Mouse (Mus musculus) forebrain, embryonic 11.5 days (tissue): ENCODE measurements around the gene B230118H07Rik. TPM values are rescaled to one million over a fixed set of nuclear protein-coding genes. Genes with fewer than 3 reads are reported as not detected.

Experiments used
- ATAC-seq: fragments of 200-750 bp; cut with Nextera tagmentation; replicated peaks from 2 replicates; pipeline ENCODE4 v1.8.0; 2017; ENCODE audit warnings: moderate TSS enrichment; ENCODE audit not compliant: low FRiP score
- DNase-seq: peaks from one replicate; pipeline ENCODE4 v3.0.0-alpha.2; 2017; ENCODE audit warnings: low spot score
- H3K27ac ChIP-seq: fragments of 300-500 bp; sonication (generic); 2 replicates; pipeline ENCODE4 v1.5.1; 2014; ENCODE audit warnings: low read depth, low read length
- H3K27me3 ChIP-seq: fragments of 300-500 bp; sonication (generic); 2 replicates; pipeline ENCODE4 v1.6.1; 2014; ENCODE audit warnings: mild to moderate bottlenecking, low read length, mixed read lengths; ENCODE audit not compliant: control insufficient read depth, insufficient read depth
- H3K36me3 ChIP-seq: fragments of 300-500 bp; sonication (generic); 2 replicates; pipeline ENCODE4 v1.6.1; 2014; ENCODE audit warnings: mild to moderate bottlenecking, low read length, moderate library complexity, mixed read lengths; ENCODE audit not compliant: control insufficient read depth, insufficient read depth
- H3K4me1 ChIP-seq: fragments of 300-500 bp; sonication (generic); replicated peaks from 2 replicates; pipeline ENCODE4 v1.6.1; 2014; ENCODE audit warnings: low read length, mixed read lengths; ENCODE audit not compliant: control insufficient read depth, insufficient read depth
- H3K4me2 ChIP-seq: fragments of 300-500 bp; sonication (generic); 2 replicates; pipeline ENCODE4 v1.6.1; 2014; ENCODE audit warnings: low read depth, mild to moderate bottlenecking, low read length, moderate library complexity, mixed read lengths; ENCODE audit not compliant: severe bottlenecking
- H3K4me3 ChIP-seq: fragments of 300-500 bp; sonication (generic); 2 replicates; pipeline ENCODE4 v1.5.1; 2014; ENCODE audit warnings: low read depth, low read length
- H3K9ac ChIP-seq: fragments of 300-500 bp; sonication (generic); 2 replicates; pipeline ENCODE4 v1.6.1; 2014; ENCODE audit warnings: low read length
- H3K9me3 ChIP-seq: fragments of 300-500 bp; sonication (generic); 2 replicates; pipeline ENCODE4 v1.6.1; 2016; ENCODE audit warnings: low read length, mixed read lengths; ENCODE audit not compliant: control insufficient read depth
- WGBS: fragments of 180-500 bp; shearing (Covaris S2); extraction: QIAGEN DNeasy Blood & Tissue Kit; methylation state at CpG from one replicate; pipeline ENCODE4 v1.1.7; 2014; 5-methylcytosine and 5-hydroxymethylcytosine counted together
- polyA plus RNA-seq: library from polyadenylated mRNA; unstranded; fragments of >200 nt; fragmentation: Nextera tagmentation; extraction: Ambion mirVana; gene quantifications from 2 replicates; pipeline ENCODE4 v1.2.1, GENCODE M21; 2014

B230118H07Rik gene
- polyA plus RNA-seq, 1 experiment from 2014 or later: 60.8 TPM

DNA sequence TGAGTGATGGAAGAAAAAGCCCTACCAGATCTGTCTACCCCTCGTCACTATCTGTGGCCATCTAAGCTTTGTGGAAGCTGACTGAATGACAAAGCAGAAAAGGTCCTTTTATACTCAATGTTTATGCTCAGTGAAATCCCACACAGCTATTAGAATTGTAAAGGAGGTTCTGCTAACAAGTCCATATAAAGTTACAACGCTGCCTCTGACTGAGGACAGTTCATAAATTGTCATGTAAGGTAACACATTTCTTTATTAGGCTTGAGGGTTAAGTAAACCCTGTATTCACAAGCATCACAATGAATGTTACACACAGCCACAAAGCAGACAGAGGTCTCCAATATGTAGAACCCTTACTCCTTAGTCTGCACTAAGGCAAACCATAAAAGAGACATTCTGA is 25.3 kb downstream of the B230118H07Rik start:
- no peak overlapping the region for H3K4me3 ChIP-seq
- H3K36me3 ChIP-seq: no peaks in the 10 kb centered on the region
- no peak for ATAC-seq
- H3K27me3 ChIP-seq: no peaks in the 10 kb centered on the region
- WGBS: 54% methylated on average over 2 of the region's 2 CpGs
- no peak overlapping the region for H3K27ac ChIP-seq
- no peaks in the 10 kb centered on the region for H3K9me3 ChIP-seq
- 0 out of 2 replicates have a peak, but pooled peaks cover 2% of the 10 kb centered on the region for H3K4me1 ChIP-seq
- DNase-seq: no peak
- no peak overlapping the region for H3K4me2 ChIP-seq
- H3K9ac ChIP-seq: no peak overlapping the region

DNA sequence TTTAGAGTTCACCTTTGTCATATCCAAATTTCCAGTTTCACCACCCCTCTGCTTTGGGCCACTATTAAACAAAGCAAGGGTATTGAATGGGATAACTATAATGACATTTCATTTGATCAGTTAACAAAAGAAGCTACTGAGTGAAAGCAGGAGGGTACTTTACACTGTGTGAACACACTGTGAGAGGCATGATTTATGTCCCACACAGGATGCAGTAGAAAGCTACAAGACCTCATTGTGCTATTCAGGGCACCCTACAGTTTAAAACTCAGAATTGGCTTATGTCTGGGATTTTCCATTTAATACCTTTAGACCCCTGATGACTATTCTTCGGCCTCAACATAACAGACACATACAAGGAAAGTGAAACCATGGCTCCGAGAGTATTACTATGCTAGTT is 26.3 kb downstream of the B230118H07Rik start:
- Histone ChIP-seq H3K4me1 (0 out of 2 replicates have a peak, but pooled peaks cover 2% of the 10 kb centered on the region), H3K27me3 (no peaks in the 10 kb centered on the region), H3K9me3 (no peaks in the 10 kb centered on the region), H3K9ac (no peak overlapping the region), H3K4me2 (no peak overlapping the region), H3K27ac (no peak overlapping the region), H3K36me3 (no peaks in the 10 kb centered on the region), H3K4me3 (no peak overlapping the region)
- WGBS: 51% methylated on average over 2 of the region's 2 CpGs
- ATAC-seq: 0 out of 2 replicates have a peak, but pooled peaks have one; percentile 20
- no peak for DNase-seq

DNA sequence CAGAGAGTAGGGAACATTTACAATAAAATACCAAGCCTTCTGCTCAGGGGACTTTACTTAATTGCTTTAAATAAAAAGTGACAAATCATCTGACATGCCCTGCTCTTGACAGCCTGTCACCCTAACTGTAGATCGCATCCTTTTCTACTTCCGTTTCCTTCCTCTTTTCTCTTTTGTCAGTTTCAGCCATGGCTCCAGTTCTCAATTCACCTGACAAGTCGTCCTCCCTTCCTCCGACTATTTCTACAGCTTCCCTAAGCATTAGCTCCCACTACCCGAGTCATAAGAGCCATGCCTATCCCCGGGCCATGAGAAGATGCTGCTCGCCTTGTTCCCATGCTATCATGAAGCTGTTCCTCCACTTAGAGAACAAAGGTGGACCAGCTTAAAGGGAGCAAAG is 27.7 kb downstream of the B230118H07Rik start:
- H3K27me3 ChIP-seq: no peaks in the 10 kb centered on the region
- no peak overlapping the region for H3K9ac ChIP-seq
- DNase-seq: peak; percentile 48
- ATAC-seq: no peak
- no peaks in the 10 kb centered on the region for H3K36me3 ChIP-seq
- H3K4me3 ChIP-seq: no peak overlapping the region
- H3K9me3 ChIP-seq: no peaks in the 10 kb centered on the region
- H3K27ac ChIP-seq: no peak overlapping the region
- 0 out of 2 replicates have a peak, but pooled peaks cover 2% of the 10 kb centered on the region for H3K4me1 ChIP-seq
- H3K4me2 ChIP-seq: no peak overlapping the region
- 69% methylated on average over 7 of the region's 7 CpGs for WGBS

DNA sequence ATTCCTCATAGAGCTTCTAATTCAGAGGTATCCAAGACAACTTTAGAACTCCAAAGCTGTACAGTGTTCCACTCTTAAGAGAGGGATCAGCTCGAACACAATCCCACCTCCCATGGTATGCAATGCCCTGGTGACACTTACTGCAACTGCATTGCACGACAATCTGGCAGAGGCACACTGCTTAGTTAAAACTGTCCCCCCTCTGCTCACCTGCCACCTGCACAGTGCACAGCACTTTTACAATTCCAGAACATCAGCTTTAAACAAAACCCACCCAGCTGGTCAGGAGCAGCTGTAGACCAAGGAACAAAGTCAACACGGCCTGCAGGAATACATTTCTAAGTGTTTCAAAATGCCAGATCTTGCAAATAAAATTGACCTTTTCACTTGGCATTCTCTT is 28.4 kb downstream of the B230118H07Rik start:
- no peak for DNase-seq
- no peaks in the 10 kb centered on the region for H3K9me3 ChIP-seq
- no peaks in the 10 kb centered on the region for H3K27me3 ChIP-seq
- no peak overlapping the region for H3K9ac ChIP-seq
- WGBS: 79% methylated on average over 3 of the region's 3 CpGs
- no peak overlapping the region for H3K4me2 ChIP-seq
- H3K4me1 ChIP-seq: 0 out of 2 replicates have a peak, but pooled peaks cover 2% of the 10 kb centered on the region
- no peak for ATAC-seq
- H3K36me3 ChIP-seq: no peaks in the 10 kb centered on the region
- H3K4me3 ChIP-seq: no peak overlapping the region
- no peak overlapping the region for H3K27ac ChIP-seq

DNA sequence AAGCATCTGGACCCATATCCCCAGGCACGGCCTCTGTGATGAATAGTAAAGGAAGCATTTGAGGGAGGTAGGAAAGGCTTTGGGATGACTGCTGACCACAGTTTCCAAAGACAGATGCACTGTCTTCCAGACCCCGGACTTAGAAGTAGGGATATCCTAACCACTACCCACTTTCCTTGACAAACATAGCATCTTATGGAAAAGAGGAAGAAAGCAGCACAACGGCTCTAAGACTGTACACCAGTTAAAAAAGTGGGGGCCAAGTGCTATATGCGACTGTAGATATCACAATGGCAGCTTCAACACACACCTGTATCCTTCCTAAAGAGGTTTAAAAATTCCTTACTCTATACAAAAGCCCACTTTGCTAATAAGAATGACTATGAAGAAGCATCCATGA is 31.0 kb downstream of the B230118H07Rik start:
- H3K4me1 ChIP-seq: 0 out of 2 replicates have a peak, but pooled peaks cover 2% of the 10 kb centered on the region
- no peak for DNase-seq
- no peaks in the 10 kb centered on the region for H3K9me3 ChIP-seq
- ATAC-seq: no peak
- H3K9ac ChIP-seq: no peak overlapping the region
- no peak overlapping the region for H3K4me2 ChIP-seq
- H3K27me3 ChIP-seq: no peaks in the 10 kb centered on the region
- no peak overlapping the region for H3K27ac ChIP-seq
- 82% methylated on average over 4 of the region's 4 CpGs for WGBS
- H3K4me3 ChIP-seq: no peak overlapping the region
- H3K36me3 ChIP-seq: no peaks in the 10 kb centered on the region

DNA sequence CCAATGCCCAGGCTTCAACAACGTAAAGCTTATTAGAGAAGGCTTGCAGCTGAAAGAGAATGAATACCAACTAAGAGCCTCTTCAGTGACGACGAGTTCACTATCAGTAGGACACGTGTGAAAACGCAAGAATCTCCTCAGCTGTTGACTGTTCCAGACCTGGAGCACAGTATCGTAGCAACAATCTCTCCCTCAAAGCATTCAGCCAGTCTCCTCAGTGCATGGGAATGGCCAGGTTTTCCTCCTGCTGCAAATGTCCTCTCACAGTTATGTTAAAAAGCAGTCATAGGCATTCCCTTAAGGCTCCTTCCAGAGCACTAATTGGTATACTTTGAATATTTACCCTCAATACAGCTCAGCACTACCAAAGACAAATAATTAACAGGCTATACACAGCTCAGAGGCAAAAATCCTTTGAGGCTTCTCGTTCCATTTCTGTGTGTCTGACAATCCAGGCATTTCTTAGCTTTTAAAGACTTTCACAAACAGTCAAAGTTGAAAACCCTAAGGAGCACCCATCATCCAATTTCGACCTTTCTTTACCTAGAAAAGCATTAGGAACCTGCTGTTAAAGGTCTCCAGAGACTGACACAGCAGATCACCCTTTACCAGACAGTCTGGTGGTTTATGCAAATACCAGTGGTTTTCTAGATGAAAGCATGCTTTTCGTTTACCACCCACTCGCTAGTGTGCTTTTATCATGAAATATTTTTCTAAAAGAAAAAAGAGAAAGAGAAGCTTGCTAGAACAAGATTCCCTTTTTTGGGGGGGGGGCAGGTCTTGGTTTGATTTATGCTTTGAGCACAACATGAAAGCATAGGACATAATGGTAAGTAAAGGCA is 33.6 kb downstream of the B230118H07Rik start:
- 70% methylated on average over 10 of the region's 10 CpGs for WGBS
- DNase-seq: no peak
- ATAC-seq: no peak

DNA sequence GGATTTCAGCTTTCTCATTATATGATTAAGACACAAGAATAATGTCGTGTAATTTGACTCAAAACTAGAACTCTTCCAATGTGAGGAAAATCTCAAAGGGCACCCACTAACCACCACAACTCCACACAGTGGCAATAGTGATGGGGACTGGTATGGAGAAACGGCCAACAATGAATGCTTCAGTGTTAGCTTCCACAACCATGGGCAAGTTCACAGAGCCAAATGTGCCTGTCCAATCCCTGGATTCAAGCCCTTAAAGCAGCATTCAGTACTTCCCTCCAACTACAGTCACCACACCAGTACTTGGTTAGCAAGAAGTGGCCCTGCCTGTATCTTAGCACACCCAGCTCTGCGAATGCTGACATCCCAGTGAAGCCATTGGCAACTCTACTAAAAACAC is 38.5 kb downstream of the B230118H07Rik start:
- no peaks in the 10 kb centered on the region for H3K9me3 ChIP-seq
- no peak for ATAC-seq
- no peaks in the 10 kb centered on the region for H3K27me3 ChIP-seq
- WGBS: 96% methylated on average over 3 of the region's 3 CpGs
- H3K27ac ChIP-seq: no peak overlapping the region
- H3K36me3 ChIP-seq: no peaks in the 10 kb centered on the region
- 0 out of 2 replicates have a peak, but pooled peaks cover 2% of the 10 kb centered on the region for H3K4me1 ChIP-seq
- no peak for DNase-seq
- H3K4me2 ChIP-seq: no peak overlapping the region
- no peak overlapping the region for H3K9ac ChIP-seq
- H3K4me3 ChIP-seq: no peak overlapping the region

More for the DNA sequence above, 33.6 kb downstream of the B230118H07Rik start:
- no peaks in the 10 kb centered on the region for H3K4me1 ChIP-seq
- no peak overlapping the region for H3K4me2 ChIP-seq
- no peak overlapping the region for H3K27ac ChIP-seq
- no peaks in the 10 kb centered on the region for H3K27me3 ChIP-seq
- H3K36me3 ChIP-seq: no peaks in the 10 kb centered on the region
- H3K9me3 ChIP-seq: no peaks in the 10 kb centered on the region
- H3K9ac ChIP-seq: no peak overlapping the region
- H3K4me3 ChIP-seq: no peak overlapping the region

DNA sequence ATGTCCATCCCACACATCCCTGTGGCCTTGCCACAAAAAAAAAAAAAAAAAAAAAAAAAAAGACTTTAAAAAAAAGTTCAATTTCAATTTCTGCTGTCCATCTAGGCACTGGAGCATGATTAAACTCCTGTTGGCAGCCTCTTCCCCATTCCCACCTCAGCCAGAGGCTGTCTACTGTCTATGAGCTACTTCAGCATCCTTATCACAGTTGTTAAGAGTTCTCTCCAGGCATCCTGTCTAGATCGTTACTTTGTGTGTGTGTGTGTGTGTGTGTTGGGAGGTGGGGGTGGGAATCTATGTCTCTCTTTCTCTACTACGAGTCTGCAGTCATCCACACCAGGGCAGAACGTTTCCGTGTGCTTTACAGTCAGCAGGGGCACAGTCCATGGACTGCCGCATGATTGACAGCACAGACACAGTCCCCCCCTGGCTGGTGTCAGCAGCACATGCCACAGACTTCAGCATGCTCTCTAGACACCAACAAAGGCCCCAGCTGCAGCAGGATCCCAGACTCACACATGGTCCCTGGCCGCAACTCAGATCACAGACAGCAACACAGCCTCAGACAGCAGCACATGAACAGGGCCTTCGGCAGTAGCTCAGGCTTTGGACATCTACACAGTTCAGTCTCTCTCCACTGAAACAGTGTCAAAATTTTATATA is 41.0 kb downstream of the B230118H07Rik start:
- H3K27me3 ChIP-seq: no peaks in the 10 kb centered on the region
- ATAC-seq: peak; percentile 72
- no peak overlapping the region for H3K9ac ChIP-seq
- 71% methylated on average over 7 of the region's 7 CpGs for WGBS
- H3K4me3 ChIP-seq: no peak overlapping the region
- no peaks in the 10 kb centered on the region for H3K36me3 ChIP-seq
- H3K4me1 ChIP-seq: 0 out of 2 replicates have a peak, but pooled peaks cover 2% of the 10 kb centered on the region
- no peak overlapping the region for H3K27ac ChIP-seq
- DNase-seq: no peak
- H3K9me3 ChIP-seq: no peaks in the 10 kb centered on the region
- no peak overlapping the region for H3K4me2 ChIP-seq
